Mouse (Mus musculus) stomach, postnatal 0 days (tissue): ENCODE data around the gene Fuom. TPM values are rescaled to one million over a fixed set of nuclear protein-coding genes. Genes with fewer than 3 reads are reported as not detected.

ENCODE experiments used
- ATAC-seq: fragments of 200-750 bp; cut with Nextera tagmentation; 2 replicates; pipeline ENCODE4 v1.8.0; 2017; ENCODE audit not compliant: low FRiP score, low TSS enrichment
- DNase-seq: peaks from one replicate; pipeline ENCODE4 v3.0.0-alpha.2; 2016; ENCODE audit warnings: low spot score
- H3K27ac ChIP-seq: fragments of 300-500 bp; sonication (generic); replicated peaks from 2 replicates; pipeline ENCODE4 v1.5.1; 2014; ENCODE audit warnings: mild to moderate bottlenecking, control low read depth
- H3K27me3 ChIP-seq: fragments of 300-500 bp; sonication (generic); 2 replicates; pipeline ENCODE4 v1.6.1; 2014; ENCODE audit warnings: low read length; ENCODE audit not compliant: control insufficient read depth, insufficient read depth
- H3K36me3 ChIP-seq: fragments of 300-500 bp; sonication (generic); 2 replicates; pipeline ENCODE4 v1.6.1; 2014; ENCODE audit warnings: low read length, mixed read lengths; ENCODE audit not compliant: control insufficient read depth, insufficient read depth
- H3K4me1 ChIP-seq: fragments of 300-500 bp; sonication (generic); replicated peaks from 2 replicates; pipeline ENCODE4 v1.6.1; 2014; ENCODE audit warnings: antibody characterized with exemption; ENCODE audit not compliant: control insufficient read depth, insufficient read depth
- H3K4me2 ChIP-seq: fragments of 300-500 bp; sonication (generic); replicated peaks from 2 replicates; pipeline ENCODE4 v1.6.1; 2014; ENCODE audit warnings: low read depth, mild to moderate bottlenecking, control low read depth, moderate library complexity
- H3K4me3 ChIP-seq: fragments of 300-500 bp; sonication (generic); 2 replicates; pipeline ENCODE4 v1.5.1; 2014; ENCODE audit warnings: low read depth, low read length, control low read depth
- H3K9ac ChIP-seq: fragments of 300-500 bp; sonication (generic); 2 replicates; pipeline ENCODE4 v1.6.1; 2014; ENCODE audit warnings: mild to moderate bottlenecking, low read length, control low read depth, mixed read lengths
- H3K9me3 ChIP-seq: fragments of 300-500 bp; sonication (generic); 2 replicates; pipeline ENCODE4 v1.6.1; 2016; ENCODE audit warnings: low read length; ENCODE audit not compliant: control insufficient read depth
- CTCF ChIP-seq: IDR thresholded peaks from 2 replicates; pipeline ENCODE4 v1.5.1; 2016; ENCODE audit warnings: antibody characterized with exemption, low read depth, mild to moderate bottlenecking, moderate library complexity
- EP300 ChIP-seq: optimal IDR thresholded peaks from 2 replicates; pipeline ENCODE3; 2016; ENCODE audit warnings: antibody characterized with exemption
- WGBS: fragments of 180-500 bp; shearing (Covaris S2); extraction: QIAGEN DNeasy Blood & Tissue Kit; methylation state at CpG from one replicate; pipeline ENCODE4 v1.1.7; 2014; 5-methylcytosine and 5-hydroxymethylcytosine counted together
- polyA plus RNA-seq: library from polyadenylated mRNA; unstranded; fragments of >200 nt; fragmentation: Nextera tagmentation; extraction: Ambion mirVana; gene quantifications from 2 replicates; pipeline ENCODE4 v1.2.1, GENCODE M21; 2015

The Fuom gene
- polyA plus RNA-seq, 1 experiment from 2014 or later: 44.5 TPM

DNA sequence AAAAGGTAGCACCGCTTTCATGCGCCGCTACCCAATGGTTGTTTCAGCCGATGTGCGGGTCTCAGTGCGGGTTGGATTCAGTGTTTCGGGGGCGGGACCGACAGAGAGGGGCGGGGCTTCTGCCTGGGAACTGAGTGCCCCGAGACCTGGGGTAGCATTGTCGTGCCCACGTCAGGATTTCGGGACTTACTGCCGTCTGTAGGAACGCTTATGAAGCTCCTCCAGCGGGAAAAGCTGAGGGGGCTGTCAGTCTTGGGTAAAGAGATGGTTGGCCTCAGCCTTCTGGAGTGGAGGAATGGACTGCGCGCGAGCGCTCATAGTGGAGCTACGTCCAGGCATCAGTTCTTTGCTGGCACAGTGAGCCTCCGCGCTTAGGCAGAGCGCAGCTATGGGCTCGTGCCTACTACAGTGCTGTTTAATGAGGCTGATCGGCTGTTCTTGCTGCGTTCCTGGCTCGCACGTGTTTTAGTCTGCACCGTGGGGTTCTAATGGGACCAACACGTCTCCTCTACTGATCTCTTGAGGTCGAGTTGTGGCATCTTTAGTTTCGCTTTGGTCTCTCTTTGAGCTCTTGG, 53.0 kb downstream of the Fuom start:
- no peaks in the 10 kb centered on the region for H3K9me3 ChIP-seq
- TF ChIP-seq CTCF (no peak), EP300 (no peak)
- H3K4me1 ChIP-seq: no peaks in the 10 kb centered on the region; the same call in 1 of the 2 replicates
- peak overlapping the region; percentile 69 for H3K4me2 ChIP-seq
- DNase-seq (peak; percentile 36), ATAC-seq (peak; percentile 51; the same call in 1 of the 2 replicates)
- H3K4me3 ChIP-seq: peak overlapping the region; percentile 41
- H3K36me3 ChIP-seq: no peaks in the 10 kb centered on the region
- WGBS: under 1% methylated on average over 34 of the region's 34 CpGs
- H3K27me3 ChIP-seq: peaks cover 22% of the 10 kb centered on the region; the same call in 1 of the 2 replicates
- H3K27ac ChIP-seq: no peak overlapping the region
- H3K9ac ChIP-seq: no peak overlapping the region; the same call in 1 of the 2 replicates

DNA sequence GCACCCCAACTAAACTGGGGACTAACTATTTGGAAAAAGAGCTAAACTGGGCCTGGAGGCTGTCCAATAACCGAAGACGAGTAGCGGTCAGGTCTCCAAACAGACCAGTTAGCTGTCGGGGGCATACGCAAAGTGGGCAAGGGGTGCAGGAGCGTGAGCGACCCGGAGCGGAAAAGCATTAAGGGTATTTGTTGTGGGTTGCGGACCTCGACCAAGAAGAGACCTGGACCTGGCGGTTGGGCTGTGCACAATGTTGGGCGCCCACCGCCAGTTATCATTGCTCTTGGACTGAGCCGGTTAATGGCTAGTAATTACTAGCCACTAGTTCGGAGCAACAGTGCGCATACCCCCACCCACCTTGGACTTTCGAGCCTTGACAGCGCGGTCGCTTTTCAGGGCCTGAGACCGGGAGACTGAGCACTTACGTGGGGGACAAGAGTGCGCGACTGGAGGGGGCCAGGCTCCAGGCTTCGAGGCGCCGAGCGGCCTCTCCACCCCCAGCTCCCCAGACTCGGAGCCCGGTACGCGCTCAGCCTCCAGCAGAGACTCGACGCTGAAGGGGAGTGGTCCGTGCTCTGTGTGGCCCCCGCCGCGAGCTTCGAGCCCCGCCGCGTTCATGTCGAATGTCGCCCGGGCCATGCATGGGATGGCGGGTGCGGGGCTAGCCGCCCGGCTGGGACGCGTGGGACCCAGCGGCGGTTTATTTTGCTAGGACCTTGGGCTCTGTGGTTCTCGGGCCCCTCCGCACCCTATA, 53.7 kb downstream of the Fuom start, which contains the start of gene Msx3:
TSS of gene Msx3 (minus strand) at position 729 of the 754 bp plus-strand sequence.
- Histone ChIP-seq H3K27ac (no peak within 1 kb of the TSS), H3K36me3 (no peaks in the 10 kb centered on the region), H3K9ac (no peak within 1 kb of the TSS; the same call in 1 of the 2 replicates), H3K4me1 (no peaks in the 10 kb centered on the region; the same call in 1 of the 2 replicates), H3K4me3 (peak within 1 kb of the TSS; percentile 41), H3K9me3 (no peaks in the 10 kb centered on the region), H3K27me3 (peaks cover 22% of the 10 kb centered on the region; the same call in 1 of the 2 replicates), H3K4me2 (peak within 1 kb of the TSS; percentile 69)
- ATAC-seq (peak; percentile 36; the same call in 1 of the 2 replicates), DNase-seq (no peak)
- 3% methylated on average over 55 of the region's 56 CpGs for WGBS
- no peak for TF ChIP-seq CTCF
- TF ChIP-seq EP300: no peak

DNA sequence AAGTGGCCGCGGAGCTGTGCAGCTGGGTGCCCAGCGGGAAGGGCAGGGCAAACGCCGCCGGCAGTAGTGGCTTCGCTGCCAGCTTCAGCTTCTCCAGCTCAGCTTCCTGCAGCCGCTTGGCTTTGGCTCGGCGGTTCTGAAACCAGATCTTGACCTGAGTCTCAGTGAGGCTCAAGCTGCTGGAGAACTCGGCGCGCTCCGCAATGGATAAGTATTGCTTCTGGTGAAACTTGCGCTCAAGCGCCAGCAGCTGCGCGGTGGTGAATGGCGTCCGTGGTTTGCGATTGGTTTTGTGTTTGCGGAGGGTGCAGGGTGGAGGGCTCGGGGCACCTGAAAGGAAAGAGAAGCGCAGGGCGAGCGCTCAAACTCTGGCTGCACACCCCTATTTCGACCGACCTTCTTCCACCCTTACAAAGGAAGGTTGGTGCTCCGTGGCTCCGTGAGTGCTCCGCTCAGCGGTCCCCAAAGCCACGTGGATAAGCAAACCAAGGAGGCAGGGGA, 54.4 kb downstream of the Fuom start:
- H3K9ac ChIP-seq: no peak overlapping the region
- DNase-seq: peak; percentile 32
- no peak for ATAC-seq

More for the DNA sequence above, 54.4 kb downstream of the Fuom start:
- peak overlapping the region; percentile 41 for H3K4me3 ChIP-seq
- H3K4me1 ChIP-seq: no peaks in the 10 kb centered on the region; the same call in 1 of the 2 replicates
- WGBS: 1% methylated on average over 33 of the region's 33 CpGs
- no peaks in the 10 kb centered on the region for H3K36me3 ChIP-seq
- peak overlapping the region; percentile 69 for H3K4me2 ChIP-seq
- no peak overlapping the region for H3K27ac ChIP-seq
- TF ChIP-seq CTCF: no peak
- TF ChIP-seq EP300: no peak
- H3K27me3 ChIP-seq: peaks cover 22% of the 10 kb centered on the region; the same call in 1 of the 2 replicates
- H3K9me3 ChIP-seq: no peaks in the 10 kb centered on the region

Other genes starting within 250 kb of the Fuom start
- 0.05 and 0.18 TPM in 2 replicates for gene Kndc1, start 207.7 kb downstream of the Fuom start, polyA plus RNA-seq
- gene Utf1, start 158.7 kb downstream of the Fuom start, polyA plus RNA-seq: 0.13 TPM in 1 of 2 replicates, not detected in the other
- gene 6430531B16Rik, start 123.7 kb downstream of the Fuom start, polyA plus RNA-seq: 0.11 and 0.17 TPM in 2 replicates
- 0.85 and 1.1 TPM in 2 replicates for gene Adam8, start 109.9 kb downstream of the Fuom start, polyA plus RNA-seq
- gene Zfp511, start 66.0 kb downstream of the Fuom start, polyA plus RNA-seq: 19.7 and 20.7 TPM in 2 replicates
- 17.7 and 20.1 TPM in 2 replicates for gene Tubgcp2, start 65.8 kb downstream of the Fuom start, polyA plus RNA-seq
- 0.04 TPM in 1 of 2 replicates, not detected in the other for gene Msx3, start 53.4 kb downstream of the Fuom start, polyA plus RNA-seq
- gene Caly, start 19.9 kb downstream of the Fuom start, polyA plus RNA-seq: 4.5 and 5.6 TPM in 2 replicates
- 24.4 and 45.2 TPM in 2 replicates for gene Prap1, start 9.0 kb downstream of the Fuom start, polyA plus RNA-seq
- 27.7 and 27.8 TPM in 2 replicates for gene Paox, start 13.4 kb upstream of the Fuom start, polyA plus RNA-seq
- 139 and 143 TPM in 2 replicates for gene Echs1, start 14.0 kb upstream of the Fuom start, polyA plus RNA-seq
- 19.8 and 20.6 TPM in 2 replicates for gene Mtg1, start 35.1 kb upstream of the Fuom start, polyA plus RNA-seq
- 0.90 and 1.1 TPM in 2 replicates for gene Sprn, start 52.4 kb upstream of the Fuom start, polyA plus RNA-seq
- not detected in 2 replicates for gene Olfr522, start 62.3 kb upstream of the Fuom start, polyA plus RNA-seq
- not detected in 2 replicates for gene Olfr523, start 70.8 kb upstream of the Fuom start, polyA plus RNA-seq
- not detected in 2 replicates for gene Olfr524, start 103.5 kb upstream of the Fuom start, polyA plus RNA-seq
- gene Cd163l1, start 115.8 kb upstream of the Fuom start, polyA plus RNA-seq: 0.11 TPM in 2 replicates
- gene 5830411N06Rik, start 144.8 kb upstream of the Fuom start, polyA plus RNA-seq: not detected in 2 replicates
- 0.02 TPM in 1 of 2 replicates, not detected in the other for gene Olfr525, start 218.4 kb upstream of the Fuom start, polyA plus RNA-seq
- not detected in 2 replicates for gene Olfr527, start 231.6 kb upstream of the Fuom start, polyA plus RNA-seq